Mouse (Mus musculus) forebrain, embryonic 16.5 days (tissue): ENCODE data around the gene Sipa1l2. TPM values are rescaled to one million over a fixed set of nuclear protein-coding genes. Genes with fewer than 3 reads are reported as not detected.

ENCODE experiments used
- ATAC-seq: fragments of 200-750 bp; cut with Nextera tagmentation; 2 replicates; pipeline ENCODE4 v1.8.0; 2017; ENCODE audit warnings: mild to moderate bottlenecking, moderate library complexity
- H3K27ac ChIP-seq: fragments of 300-500 bp; sonication (generic); 2 replicates; pipeline ENCODE4 v1.5.1; 2014; ENCODE audit warnings: low read length, control low read depth
- H3K27me3 ChIP-seq: fragments of 300-500 bp; sonication (generic); replicated peaks from 2 replicates; pipeline ENCODE4 v1.6.1; 2014; ENCODE audit warnings: low read length; ENCODE audit not compliant: control insufficient read depth, insufficient read depth
- H3K36me3 ChIP-seq: fragments of 300-500 bp; sonication (generic); 2 replicates; pipeline ENCODE4 v1.6.1; 2014; ENCODE audit not compliant: control insufficient read depth, insufficient read depth
- H3K4me1 ChIP-seq: fragments of 300-500 bp; sonication (generic); replicated peaks from 2 replicates; pipeline ENCODE4 v1.6.1; 2014; ENCODE audit warnings: low read length; ENCODE audit not compliant: control insufficient read depth, insufficient read depth
- H3K4me2 ChIP-seq: fragments of 300-500 bp; sonication (generic); 2 replicates; pipeline ENCODE4 v1.6.1; 2014; ENCODE audit warnings: mild to moderate bottlenecking, low read length, control low read depth
- H3K4me3 ChIP-seq: fragments of 300-500 bp; sonication (generic); replicated peaks from 2 replicates; pipeline ENCODE4 v1.5.1; 2014; ENCODE audit warnings: mild to moderate bottlenecking, low read length, control low read depth
- H3K9ac ChIP-seq: fragments of 300-500 bp; sonication (generic); replicated peaks from 2 replicates; pipeline ENCODE4 v1.6.1; 2014; ENCODE audit warnings: low read depth, low read length, control low read depth
- H3K9me3 ChIP-seq: fragments of 300-500 bp; sonication (generic); 2 replicates; pipeline ENCODE4 v1.6.1; 2016; ENCODE audit warnings: low read length; ENCODE audit not compliant: control insufficient read depth
- WGBS: fragments of 180-500 bp; shearing (Covaris S2); extraction: QIAGEN DNeasy Blood & Tissue Kit; methylation state at CpG from one replicate; pipeline ENCODE4 v1.1.7; 2014; 5-methylcytosine and 5-hydroxymethylcytosine counted together
- polyA plus RNA-seq: library from polyadenylated mRNA; unstranded; fragments of >200 nt; fragmentation: Nextera tagmentation; extraction: Ambion mirVana; gene quantifications from 2 replicates; pipeline ENCODE4 v1.2.1, GENCODE M21; 2015

The Sipa1l2 gene
- polyA plus RNA-seq, 1 experiment from 2014 or later = 33.4 TPM

- no peak overlapping the region for H3K4me3 ChIP-seq
- H3K4me1 ChIP-seq = no peaks in the 10 kb centered on the region
- no peak overlapping the region for H3K9ac ChIP-seq
- no peaks in the 10 kb centered on the region for H3K27me3 ChIP-seq
- no peak overlapping the region for H3K27ac ChIP-seq
- no peaks in the 10 kb centered on the region for H3K36me3 ChIP-seq
- WGBS = 86% methylated on average over 4 of the region's 4 CpGs
- H3K4me2 ChIP-seq = no peak overlapping the region
- H3K9me3 ChIP-seq = no peaks in the 10 kb centered on the region
- ATAC-seq = no peak
Measured at GRCm38 (mm10) chr8:125607714-125608223, 38.2 kb upstream of the Sipa1l2 start.

GRCm38 (mm10) chr8:125606937-125607336 is 37.3 kb upstream of the Sipa1l2 start:
- no peaks in the 10 kb centered on the region for H3K9me3 ChIP-seq
- no peaks in the 10 kb centered on the region for H3K27me3 ChIP-seq
- H3K36me3 ChIP-seq = no peaks in the 10 kb centered on the region
- H3K4me1 ChIP-seq = no peaks in the 10 kb centered on the region
- whole genome bisulfite sequencing = 81% methylated on average over 3 of the region's 3 CpGs
- no peak for ATAC-seq
- no peak overlapping the region for H3K9ac ChIP-seq
- no peak overlapping the region for H3K27ac ChIP-seq
- no peak overlapping the region for H3K4me3 ChIP-seq
- no peak overlapping the region for H3K4me2 ChIP-seq

- H3K9me3 ChIP-seq = no peaks in the 10 kb centered on the region
- H3K4me2 ChIP-seq = no peak overlapping the region
- H3K4me3 ChIP-seq = no peak overlapping the region
- no peak for ATAC-seq
- H3K27ac ChIP-seq = no peak overlapping the region
- no peak overlapping the region for H3K9ac ChIP-seq
- no peaks in the 10 kb centered on the region for H3K36me3 ChIP-seq
- no peaks in the 10 kb centered on the region for H3K27me3 ChIP-seq
- no peaks in the 10 kb centered on the region for H3K4me1 ChIP-seq
- 66% methylated on average over 8 of the region's 8 CpGs for WGBS
Measured at GRCm38 (mm10) chr8:125604817-125605512, 35.4 kb upstream of the Sipa1l2 start.

GRCm38 (mm10) chr8:125604213-125604816 is 34.7 kb upstream of the Sipa1l2 start:
- Histone ChIP-seq H3K4me1 (no peaks in the 10 kb centered on the region), H3K36me3 (no peaks in the 10 kb centered on the region), H3K9ac (no peak overlapping the region), H3K27ac (no peak overlapping the region), H3K4me3 (no peak overlapping the region), H3K27me3 (no peaks in the 10 kb centered on the region), H3K4me2 (no peak overlapping the region), H3K9me3 (no peaks in the 10 kb centered on the region)
- 89% methylated on average over 18 of the region's 18 CpGs for WGBS
- no peak for ATAC-seq

- Histone ChIP-seq H3K4me1 (no peaks in the 10 kb centered on the region), H3K27me3 (no peaks in the 10 kb centered on the region), H3K36me3 (no peaks in the 10 kb centered on the region), H3K27ac (no peak overlapping the region), H3K4me2 (no peak overlapping the region), H3K9ac (no peak overlapping the region), H3K4me3 (no peak overlapping the region), H3K9me3 (no peaks in the 10 kb centered on the region)
- 91% methylated on average over 8 of the region's 8 CpGs for WGBS
- no peak for ATAC-seq
Measured at GRCm38 (mm10) chr8:125603312-125603840, 33.8 kb upstream of the Sipa1l2 start.

- H3K4me1 ChIP-seq = peaks cover 4% of the 10 kb centered on the region; the same call in 1 of the 2 replicates
- 71% methylated on average over 12 of the region's 12 CpGs for WGBS
- ATAC-seq = no peak
- H3K4me2 ChIP-seq = no peak overlapping the region
- no peak overlapping the region for H3K4me3 ChIP-seq
- no peaks in the 10 kb centered on the region for H3K36me3 ChIP-seq
- H3K9ac ChIP-seq = no peak overlapping the region
- H3K27ac ChIP-seq = no peak overlapping the region
- no peaks in the 10 kb centered on the region for H3K9me3 ChIP-seq
- H3K27me3 ChIP-seq = no peaks in the 10 kb centered on the region
Measured at GRCm38 (mm10) chr8:125600033-125600686, 30.6 kb upstream of the Sipa1l2 start.

GRCm38 (mm10) chr8:125595571-125596508 is 26.2 kb upstream of the Sipa1l2 start:
- Histone ChIP-seq H3K4me3 (no peak overlapping the region), H3K9ac (no peak overlapping the region), H3K9me3 (no peaks in the 10 kb centered on the region), H3K36me3 (no peaks in the 10 kb centered on the region), H3K27me3 (no peaks in the 10 kb centered on the region), H3K27ac (no peak overlapping the region), H3K4me1 (peaks cover 4% of the 10 kb centered on the region; the same call in 1 of the 2 replicates), H3K4me2 (no peak overlapping the region)
- no peak for ATAC-seq
- WGBS = 45% methylated on average over 17 of the region's 17 CpGs

- H3K4me3 ChIP-seq = no peak overlapping the region
- 40% methylated on average over 3 of the region's 3 CpGs for WGBS
- H3K4me2 ChIP-seq = no peak overlapping the region
- no peaks in the 10 kb centered on the region for H3K36me3 ChIP-seq
- H3K4me1 ChIP-seq = peaks cover under 1% of the 10 kb centered on the region; the same call in 1 of the 2 replicates
- no peak overlapping the region for H3K9ac ChIP-seq
- H3K9me3 ChIP-seq = no peaks in the 10 kb centered on the region
- H3K27me3 ChIP-seq = no peaks in the 10 kb centered on the region
- ATAC-seq = no peak
- H3K27ac ChIP-seq = no peak overlapping the region
Measured at GRCm38 (mm10) chr8:125590363-125590762, 20.8 kb upstream of the Sipa1l2 start.
